8 mouse cellular contexts compared by ENCODE assay signal in the genomic region with DNA sequence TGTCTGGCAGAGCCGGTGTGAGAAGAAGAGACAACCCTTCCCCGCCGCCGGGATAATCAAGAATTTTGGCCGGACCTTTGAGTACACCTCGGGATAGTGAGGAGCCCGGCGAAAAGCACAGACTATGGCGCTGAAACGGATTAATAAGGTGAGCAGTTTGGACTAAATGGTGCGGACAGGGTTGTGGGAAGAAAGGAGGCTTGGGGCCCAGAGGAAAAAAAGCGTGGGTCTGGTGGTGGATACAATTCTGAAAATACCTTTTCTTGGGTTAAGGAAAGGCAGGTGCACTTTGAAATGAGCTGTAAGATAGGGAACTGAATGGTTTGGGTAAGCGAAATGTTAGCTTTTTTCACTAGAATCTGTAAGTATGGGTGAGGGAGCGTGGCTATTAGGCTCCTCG. TPM values are rescaled to one million over a fixed set of nuclear protein-coding genes. Genes with fewer than 3 reads are reported as not detected.
DNase-seq lines count a peak whose midpoint lies in the region; ATAC-seq and TF ChIP-seq lines count a peak whose summit lies in the region.

No protein-coding gene starts in this region.

- no peak for DNase-seq in heart, postnatal 0 days (ENCODE audit: low spot score)
- no peak for DNase-seq in heart, postnatal 36 days
- no peak for DNase-seq in MEL (ENCODE audit: low read depth, low spot score)
- DNase-seq in hindbrain, embryonic 10.5 days (ENCODE audit: low spot score) = no peak
- DNase-seq in midbrain, embryonic 11.5 days (ENCODE audit: low spot score, missing footprints) = no peak
- DNase-seq in embryo, embryonic 10.5 days (ENCODE audit: low spot score) = no peak
- DNase-seq in right cerebral cortex, adult 2 months (ENCODE audit: low spot score in 2 of 2) = no peak
- no peak for DNase-seq in urinary bladder, postnatal 36 days (ENCODE audit: low spot score in 2 of 2)

- WGBS in heart, postnatal 0 days = under 1% methylated on average over 15 of the region's 15 CpGs
- WGBS in hindbrain, embryonic 10.5 days = 6% methylated on average over 15 of the region's 15 CpGs
- 3% methylated on average over 15 of the region's 15 CpGs for WGBS in midbrain, embryonic 11.5 days

- peaks cover 44% of the 10 kb centered on the region for H3K79me2 ChIP-seq in MEL (ENCODE audit: control insufficient read depth, insufficient read depth, low read length, poor library complexity)

- no peaks in the 10 kb centered on the region for H3K27me3 ChIP-seq in heart, postnatal 0 days (ENCODE audit: control insufficient read depth, insufficient read depth, low read length)
- H3K27me3 ChIP-seq in MEL (ENCODE audit: control insufficient read depth in 1 of 2, insufficient read depth in 2 of 2, low read length in 2 of 2) = no peaks in the 10 kb centered on the region
- no peaks in the 10 kb centered on the region for H3K27me3 ChIP-seq in hindbrain, embryonic 10.5 days (ENCODE audit: insufficient read depth, poor library complexity, severe bottlenecking)
- no peaks in the 10 kb centered on the region for H3K27me3 ChIP-seq in midbrain, embryonic 11.5 days (ENCODE audit: control insufficient read depth, insufficient read depth, low read length)

- intact Hi-C loops in heart, postnatal 36 days (cut with DNase I) = loop anchor here (2.0 to 10.0 kb wide), 3 partner anchors 81 to 251 kb away; a partner anchor contains a TSS

- H3K27ac ChIP-seq in heart, postnatal 0 days (ENCODE audit: low read depth) = peak overlapping the region; percentile 100
- H3K27ac ChIP-seq in MEL (ENCODE audit: control insufficient read depth, low read depth, low read length) = peak overlapping the region; percentile 84
- H3K27ac ChIP-seq in hindbrain, embryonic 10.5 days = peak overlapping the region; percentile 100
- H3K27ac ChIP-seq in midbrain, embryonic 11.5 days (ENCODE audit: low read depth, low read length) = peak overlapping the region; percentile 100

- H3K4me3 ChIP-seq in heart, postnatal 0 days (ENCODE audit: low read depth, low read length) = peak overlapping the region; percentile 68
- H3K4me3 ChIP-seq in MEL (ENCODE audit: control insufficient read depth in 1 of 2, insufficient read depth in 1 of 2, low read depth in 2 of 2, low read length in 2 of 2) = peak overlapping the region; percentile 83 to 90
- H3K4me3 ChIP-seq in hindbrain, embryonic 10.5 days = peak overlapping the region; percentile 96
- peak overlapping the region; percentile 98 for H3K4me3 ChIP-seq in midbrain, embryonic 11.5 days (ENCODE audit: low read depth, low read length)

- TF ChIP-seq CTCF in heart, postnatal 0 days (IDR thresholded peaks at IDR 0.05; ENCODE audit: low read depth) = no peak
- TF ChIP-seq CTCF in MEL (IDR thresholded peaks at IDR 0.05 in 2 of 3, conservative IDR thresholded peaks at IDR 0.05 in 1 of 3; ENCODE audit: control insufficient read depth in 1 of 3, insufficient read depth in 1 of 3, low read depth in 2 of 3, low read length in 3 of 3, poor library complexity in 1 of 3, severe bottlenecking in 1 of 3) = no peak

- no peaks in the 10 kb centered on the region for H3K9me3 ChIP-seq in heart, postnatal 0 days (replicated peaks; ENCODE audit: control insufficient read depth, low read length)
- H3K9me3 ChIP-seq in MEL (replicated peaks; ENCODE audit: insufficient read depth, low read length) = no peaks in the 10 kb centered on the region
- no peaks in the 10 kb centered on the region for H3K9me3 ChIP-seq in hindbrain, embryonic 10.5 days
- H3K9me3 ChIP-seq in midbrain, embryonic 11.5 days (ENCODE audit: control insufficient read depth, low read length) = no peaks in the 10 kb centered on the region

- TF ChIP-seq RAD21 in MEL (IDR thresholded peaks at IDR 0.05; ENCODE audit: low read depth, low read length) = no peak

- ATAC-seq in heart, postnatal 0 days (ENCODE audit: insufficient read depth, low read depth) = no peak
- ATAC-seq in midbrain, embryonic 11.5 days (ENCODE audit: low FRiP score) = no peak

- H3K36me3 ChIP-seq in heart, postnatal 0 days (replicated peaks; ENCODE audit: control insufficient read depth, insufficient read depth, low read length) = peaks cover 9% of the 10 kb centered on the region; the same call in 1 of the 2 replicates
- peaks cover 28 to 39% of the 10 kb centered on the region in 2 experiments for H3K36me3 ChIP-seq in MEL (ENCODE audit: control insufficient read depth in 1 of 2, insufficient read depth in 2 of 2, low read length in 2 of 2)
- H3K36me3 ChIP-seq in hindbrain, embryonic 10.5 days = peaks cover 45% of the 10 kb centered on the region
- no peaks in the 10 kb centered on the region for H3K36me3 ChIP-seq in midbrain, embryonic 11.5 days (ENCODE audit: control insufficient read depth, insufficient read depth, low read length)

- TF ChIP-seq EP300 in heart, postnatal 0 days (IDR thresholded peaks at IDR 0.05; ENCODE audit: low read depth) = no peak
- TF ChIP-seq EP300 in MEL (IDR thresholded peaks at IDR 0.05; ENCODE audit: low read depth in 1 of 2, low read length in 2 of 2) = no peak

- H3K4me1 ChIP-seq in heart, postnatal 0 days (ENCODE audit: control insufficient read depth, insufficient read depth) = peaks cover 23% of the 10 kb centered on the region
- peaks cover 12 to 23% of the 10 kb centered on the region in 2 experiments; a peak in 3 of 4 replicates for H3K4me1 ChIP-seq in MEL (ENCODE audit: control insufficient read depth in 1 of 2, insufficient read depth in 2 of 2, low read length in 2 of 2)
- H3K4me1 ChIP-seq in hindbrain, embryonic 10.5 days (replicated peaks) = peaks cover 29% of the 10 kb centered on the region
- H3K4me1 ChIP-seq in midbrain, embryonic 11.5 days (ENCODE audit: control insufficient read depth, insufficient read depth, low read length) = peaks cover 16% of the 10 kb centered on the region

- no peak for TF ChIP-seq POLR2A in MEL (IDR thresholded peaks at IDR 0.05; ENCODE audit: control insufficient read depth in 1 of 2, insufficient read depth in 1 of 2, low read depth in 1 of 2, low read length in 2 of 2, poor library complexity in 1 of 2)

- H3K4me2 ChIP-seq in heart, postnatal 0 days (ENCODE audit: low read depth, low read length) = peak overlapping the region; percentile 95
- H3K4me2 ChIP-seq in midbrain, embryonic 11.5 days = peak overlapping the region; percentile 83

- peak overlapping the region; percentile 96 for H3K9ac ChIP-seq in heart, postnatal 0 days (replicated peaks; ENCODE audit: low read depth, low read length)
- peak overlapping the region; percentile 94 for H3K9ac ChIP-seq in MEL (ENCODE audit: control insufficient read depth, low read depth, low read length, poor library complexity, severe bottlenecking)
- peak overlapping the region; percentile 97 for H3K9ac ChIP-seq in midbrain, embryonic 11.5 days (ENCODE audit: low read length)

TF ChIP-seq in MEL, 35 proteins besides CTCF, POLR2A, EP300 and RAD21:
- TF ChIP-seq USF2 (IDR thresholded peaks at IDR 0.05; ENCODE audit: borderline replicate concordance in 1 of 2, insufficient read depth in 1 of 2, low read depth in 1 of 2, low read length in 2 of 2) (no peak), CHD1 (IDR thresholded peaks at IDR 0.05; ENCODE audit: low read depth, low read length) (0 out of 2 replicates have a peak, but pooled peaks have one; percentile 25)

RNA-seq across cellular contexts. Expression of a gene that starts 1.7 kb away (rescaled TPM):
- 944 and 1,112 TPM in 2 replicates for total RNA-seq in heart, postnatal 0 days (2014; rRNA removed; ENCODE audit: low replicate concordance)
- 419 and 429 TPM in 2 replicates for polyA plus RNA-seq in heart, postnatal 0 days (2015; fragmentation: Nextera tagmentation; extraction: Ambion mirVana)
- total RNA-seq in heart, postnatal 36 days (2021) = 100 to 1,000 TPM; 372 to 402 TPM
- 340 and 348 TPM in 2 replicates for total RNA-seq in MEL (2012; rRNA removed)
- 100 to 1,000 TPM in 1 of 2 experiments, 10 to 100 TPM in 1; 40.9 to 432 TPM for polyA plus RNA-seq in MEL (2012; ENCODE audit: insufficient read depth in 1 of 2, insufficient read length in 2 of 2, low read depth in 1 of 2, low replicate concordance in 2 of 2, missing spikeins in 1 of 2)
- 507 and 538 TPM in 2 replicates for polyA plus RNA-seq in hindbrain, embryonic 10.5 days (2016; fragmentation: Nextera tagmentation; extraction: Ambion mirVana)
- 693 and 733 TPM in 2 replicates for polyA plus RNA-seq in midbrain, embryonic 11.5 days (2014; fragmentation: Nextera tagmentation; extraction: Ambion mirVana)

RNA-seq across cellular contexts. Expression of a gene that starts 15.9 kb away (rescaled TPM):
- 20.7 and 20.8 TPM in 2 replicates for total RNA-seq in heart, postnatal 0 days (2014; rRNA removed; ENCODE audit: low replicate concordance)
- polyA plus RNA-seq in heart, postnatal 0 days (2015; fragmentation: Nextera tagmentation; extraction: Ambion mirVana) = 43.0 and 48.2 TPM in 2 replicates
- total RNA-seq in heart, postnatal 36 days (2021) = 10 to 100 TPM; 50.4 to 56.9 TPM
- 23.9 and 24.8 TPM in 2 replicates for total RNA-seq in MEL (2012; rRNA removed)
- 10 to 100 TPM in 1 of 2 experiments, not detected in 1; 26.9 TPM for polyA plus RNA-seq in MEL (2012; ENCODE audit: insufficient read depth in 1 of 2, insufficient read length in 2 of 2, low read depth in 1 of 2, low replicate concordance in 2 of 2, missing spikeins in 1 of 2)
- polyA plus RNA-seq in hindbrain, embryonic 10.5 days (2016; fragmentation: Nextera tagmentation; extraction: Ambion mirVana) = 72.0 and 83.7 TPM in 2 replicates
- polyA plus RNA-seq in midbrain, embryonic 11.5 days (2014; fragmentation: Nextera tagmentation; extraction: Ambion mirVana) = 85.5 and 90.0 TPM in 2 replicates

RNA-seq across cellular contexts. Expression of a gene that starts 45.8 kb away (rescaled TPM):
- 30.1 and 36.0 TPM in 2 replicates for total RNA-seq in heart, postnatal 0 days (2014; rRNA removed; ENCODE audit: low replicate concordance)
- polyA plus RNA-seq in heart, postnatal 0 days (2015; fragmentation: Nextera tagmentation; extraction: Ambion mirVana) = 19.8 and 20.6 TPM in 2 replicates
- total RNA-seq in heart, postnatal 36 days (2021) = 10 to 100 TPM; 16.3 to 17.6 TPM
- 8.1 and 9.1 TPM in 2 replicates for total RNA-seq in MEL (2012; rRNA removed)
- polyA plus RNA-seq in MEL (2012; ENCODE audit: insufficient read depth in 1 of 2, insufficient read length in 2 of 2, low read depth in 1 of 2, low replicate concordance in 2 of 2, missing spikeins in 1 of 2) = 10 to 100 TPM in 1 of 2 experiments, not detected in 1; 10.6 TPM
- polyA plus RNA-seq in hindbrain, embryonic 10.5 days (2016; fragmentation: Nextera tagmentation; extraction: Ambion mirVana) = 4.8 and 5.2 TPM in 2 replicates
- 4.4 and 5.8 TPM in 2 replicates for polyA plus RNA-seq in midbrain, embryonic 11.5 days (2014; fragmentation: Nextera tagmentation; extraction: Ambion mirVana)
